Mouse (Mus musculus): ENCODE measurements around the gene Zfp324. TPM values are rescaled to one million over a fixed set of nuclear protein-coding genes. Genes with fewer than 3 reads are reported as not detected.

Zfp324 gene
- polyA plus RNA-seq, 1 experiment from 2014 or later, result 11.6 TPM

DNA sequence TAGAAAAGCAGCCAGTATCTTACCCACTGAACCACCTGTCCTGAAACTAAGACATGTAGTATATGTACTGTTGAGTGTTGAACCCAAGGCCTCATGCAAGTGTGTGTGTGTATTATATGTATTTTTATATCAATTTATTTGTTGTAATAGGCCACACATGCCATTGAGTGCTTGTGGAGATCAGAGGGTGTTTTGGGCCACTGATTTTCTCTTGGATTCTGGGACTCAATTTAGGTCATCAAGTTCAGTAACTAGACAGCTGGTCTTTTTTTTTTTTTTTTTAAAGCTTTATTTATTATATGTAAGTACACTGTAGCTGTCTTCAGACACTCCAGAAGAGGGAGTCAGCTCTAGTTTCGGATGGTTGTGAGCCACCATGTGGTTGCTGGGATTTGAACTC is 49.6 kb downstream of the Zfp324 start:
- Histone ChIP-seq H3K27ac (no peak overlapping the region), H3K4me1 (peaks cover 5% of the 10 kb centered on the region), H3K4me2 (replicated peaks) (no peak overlapping the region), H3K27me3 (replicated peaks) (no peaks in the 10 kb centered on the region), H3K9ac (no peak overlapping the region), H3K4me3 (no peak overlapping the region), H3K36me3 (no peaks in the 10 kb centered on the region), H3K9me3 (no peaks in the 10 kb centered on the region)
- WGBS, result 89% methylated on average over 1 of the region's 1 CpGs
- no peak for ATAC-seq (ENCODE audit: low FRiP score, low read depth)

DNA sequence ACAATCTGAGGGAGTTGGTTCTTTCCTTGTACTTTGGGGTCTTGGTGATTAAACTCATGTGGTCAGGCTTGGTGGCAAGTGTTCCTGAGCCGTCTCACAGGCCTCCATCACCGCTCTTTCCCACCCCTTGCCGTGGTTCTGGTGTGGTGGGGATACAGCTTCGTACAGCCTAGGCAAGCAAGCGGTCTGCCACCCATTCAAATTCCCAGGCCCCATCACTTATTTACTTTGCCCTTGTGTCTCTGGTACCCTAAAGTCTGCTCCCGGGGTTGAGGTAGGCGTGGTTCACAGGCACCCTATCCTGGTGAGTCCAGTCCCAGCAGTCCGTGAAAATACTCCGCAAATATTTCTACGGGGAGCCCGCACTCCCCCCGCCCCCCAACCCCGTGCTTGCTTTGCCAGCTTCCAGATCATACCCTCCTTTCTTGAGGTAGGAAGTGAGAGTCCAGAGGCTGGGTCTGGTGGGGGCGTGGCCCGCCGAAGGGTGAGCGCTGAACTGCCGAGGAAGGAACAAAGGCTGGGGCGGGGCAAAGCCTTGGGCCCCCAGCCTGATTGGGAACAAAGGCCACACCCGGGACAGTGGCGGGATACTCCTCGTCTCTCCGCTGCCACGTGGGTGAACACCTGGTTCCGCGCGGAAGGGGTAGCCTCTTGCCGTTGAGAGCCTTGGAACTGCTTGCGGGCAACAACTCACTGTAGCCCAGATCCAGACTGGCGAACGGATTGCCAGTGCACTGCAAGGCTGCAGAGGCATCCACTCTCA is 57.3 kb downstream of the Zfp324 start:
- Histone ChIP-seq H3K36me3 (peaks cover 25% of the 10 kb centered on the region), H3K27me3 (replicated peaks) (no peaks in the 10 kb centered on the region), H3K4me3 (peak overlapping the region; percentile 95), H3K9ac (peak overlapping the region; percentile 92), H3K9me3 (no peaks in the 10 kb centered on the region), H3K27ac (peak overlapping the region; percentile 75), H3K4me2 (replicated peaks) (peak overlapping the region; percentile 92), H3K4me1 (peaks cover 21% of the 10 kb centered on the region)
- peak; percentile 63 for ATAC-seq (ENCODE audit: low FRiP score, low read depth)
- WGBS, result 3% methylated on average over 31 of the region's 31 CpGs

Other genes with a start within 250 kb of the Zfp324 start
- gene Vmn2r56, start 230.8 kb upstream of the Zfp324 start, polyA plus RNA-seq (2016; fragmentation: Nextera tagmentation; extraction: Ambion mirVana), result not detected in 2 replicates
- gene Zscan18, start 162.2 kb upstream of the Zfp324 start, polyA plus RNA-seq (2016; fragmentation: Nextera tagmentation; extraction: Ambion mirVana), result 11.5 and 13.6 TPM in 2 replicates
- gene Zfp329, start 147.0 kb upstream of the Zfp324 start, polyA plus RNA-seq (2016; fragmentation: Nextera tagmentation; extraction: Ambion mirVana), result 25.5 and 26.4 TPM in 2 replicates
- gene Zfp110, start 131.1 kb upstream of the Zfp324 start, polyA plus RNA-seq (2016; fragmentation: Nextera tagmentation; extraction: Ambion mirVana), result 27.4 and 32.4 TPM in 2 replicates
- gene Zfp128, start 84.7 kb upstream of the Zfp324 start, polyA plus RNA-seq (2016; fragmentation: Nextera tagmentation; extraction: Ambion mirVana), result 6.1 and 6.7 TPM in 2 replicates
- 12.0 and 12.5 TPM in 2 replicates for gene Zscan22, start 68.0 kb upstream of the Zfp324 start, polyA plus RNA-seq (2016; fragmentation: Nextera tagmentation; extraction: Ambion mirVana)
- 583 and 619 TPM in 2 replicates for gene Rps5, start 43.5 kb upstream of the Zfp324 start, polyA plus RNA-seq (2016; fragmentation: Nextera tagmentation; extraction: Ambion mirVana)
- gene Rnf225, start 38.4 kb upstream of the Zfp324 start, polyA plus RNA-seq (2016; fragmentation: Nextera tagmentation; extraction: Ambion mirVana), result 0.37 and 0.62 TPM in 2 replicates
- 12.8 and 13.5 TPM in 2 replicates for gene Zfp446, start 12.0 kb downstream of the Zfp324 start, polyA plus RNA-seq (2016; fragmentation: Nextera tagmentation; extraction: Ambion mirVana)
- gene Slc27a5, start 32.4 kb downstream of the Zfp324 start, polyA plus RNA-seq (2016; fragmentation: Nextera tagmentation; extraction: Ambion mirVana), result 0.33 and 0.46 TPM in 2 replicates
- 382 and 393 TPM in 2 replicates for gene Trim28, start 33.3 kb downstream of the Zfp324 start, polyA plus RNA-seq (2016; fragmentation: Nextera tagmentation; extraction: Ambion mirVana)
- gene Zbtb45, start 44.2 kb downstream of the Zfp324 start, polyA plus RNA-seq (2016; fragmentation: Nextera tagmentation; extraction: Ambion mirVana), result 31.8 and 39.9 TPM in 2 replicates
- gene Chmp2a, start 69.0 kb downstream of the Zfp324 start, polyA plus RNA-seq (2016; fragmentation: Nextera tagmentation; extraction: Ambion mirVana), result 150 and 151 TPM in 2 replicates
- gene Ube2m, start 72.4 kb downstream of the Zfp324 start, polyA plus RNA-seq (2016; fragmentation: Nextera tagmentation; extraction: Ambion mirVana), result 206 and 215 TPM in 2 replicates
- gene Mzf1, start 88.9 kb downstream of the Zfp324 start, polyA plus RNA-seq (2016; fragmentation: Nextera tagmentation; extraction: Ambion mirVana), result 4.8 and 4.9 TPM in 2 replicates
- not detected in 2 replicates for gene Vmn1r85, start 129.3 kb downstream of the Zfp324 start, polyA plus RNA-seq (2016; fragmentation: Nextera tagmentation; extraction: Ambion mirVana)
- gene Vmn1r86, start 154.1 kb downstream of the Zfp324 start, polyA plus RNA-seq (2016; fragmentation: Nextera tagmentation; extraction: Ambion mirVana), result not detected in 2 replicates
- gene Vmn1r87, start 174.3 kb downstream of the Zfp324 start, polyA plus RNA-seq (2016; fragmentation: Nextera tagmentation; extraction: Ambion mirVana), result not detected in 2 replicates
- gene Vmn1r88, start 193.7 kb downstream of the Zfp324 start, polyA plus RNA-seq (2016; fragmentation: Nextera tagmentation; extraction: Ambion mirVana), result not detected in 2 replicates
- gene Vmn1r89, start 247.2 kb downstream of the Zfp324 start, polyA plus RNA-seq (2016; fragmentation: Nextera tagmentation; extraction: Ambion mirVana), result not detected in 2 replicates

Measured in neural tube, embryonic 12.5 days (tissue).